Mouse (Mus musculus) kidney, adult 2 months (tissue): ENCODE results near the gene Cnot2. TPM values are rescaled to one million over a fixed set of nuclear protein-coding genes. Genes with fewer than 3 reads are reported as not detected.
A peak's percentile ranks its signal among the peaks of the same experiment; 100 is the strongest.

Experiments used
- DNase-seq: peaks from one replicate; pipeline ENCODE4 v3.0.0; 2021
- H3K27ac ChIP-seq: fragments of 200-500 bp; 2 replicates; pipeline ENCODE4 v1.5.1; 2012; ENCODE audit warnings: low read depth, low read length, control low read depth, inconsistent platforms; ENCODE audit not compliant: insufficient read depth
- H3K27me3 ChIP-seq: fragments of 200-500 bp; replicated peaks from 2 replicates; pipeline ENCODE4 v1.6.1; 2012; ENCODE audit warnings: mild to moderate bottlenecking, moderate library complexity, low read length, inconsistent platforms; ENCODE audit not compliant: control insufficient read depth, insufficient read depth
- H3K36me3 ChIP-seq: fragments of 200-500 bp; 2 replicates; pipeline ENCODE4 v1.6.1; 2012; ENCODE audit warnings: mild to moderate bottlenecking, moderate library complexity, low read length, inconsistent platforms; ENCODE audit not compliant: control insufficient read depth, insufficient read depth
- H3K4me1 ChIP-seq: fragments of 200-500 bp; 2 replicates; pipeline ENCODE4 v1.6.1; 2011; ENCODE audit warnings: low read length; ENCODE audit not compliant: control insufficient read depth, insufficient read depth
- H3K4me3 ChIP-seq: fragments of 200-500 bp; 2 replicates; pipeline ENCODE4 v1.5.1; 2011; ENCODE audit warnings: mild to moderate bottlenecking, low read depth, low read length, control low read depth; ENCODE audit not compliant: insufficient read depth
- CTCF ChIP-seq: fragments of 200-500 bp; conservative IDR thresholded peaks from 2 replicates; pipeline ENCODE4 v1.5.1; 2011; ENCODE audit warnings: low read depth, mild to moderate bottlenecking, control low read depth, low read length, moderate library complexity, mixed read lengths; ENCODE audit not compliant: insufficient read depth, insufficient read length
- POLR2A ChIP-seq: fragments of 200-500 bp; IDR thresholded peaks from one replicate; pipeline ENCODE4 v1.6.1; 2011; ENCODE audit warnings: low read depth, low read length, control low read depth
- WGBS: fragments of 180-500 bp; shearing (Covaris S2); methylation state at CpG from one replicate; pipeline ENCODE4 v1.1.7; 2018; 5-methylcytosine and 5-hydroxymethylcytosine counted together
- polyA plus RNA-seq: library from polyadenylated mRNA; depleted of rRNA; stranded (reverse); fragments of >200 nt; gene quantifications from 2 replicates; pipeline ENCODE4 v1.2.3, GENCODE M21; 2012

Gene Cnot2
- polyA plus RNA-seq, 1 experiment = 32.5 TPM

- Histone ChIP-seq H3K27me3 (no peaks in the 10 kb centered on the region), H3K4me3 (no peak overlapping the region), H3K4me1 (peaks cover 6% of the 10 kb centered on the region), H3K36me3 (no peaks in the 10 kb centered on the region), H3K27ac (no peak overlapping the region)
- DNase-seq = no peak
- WGBS = 70% methylated on average over 1 of the region's 1 CpGs
- TF ChIP-seq POLR2A (no peak), CTCF (no peak)
Measured at GRCm38 (mm10) chr10:116559171-116559570, 22.1 kb downstream of the Cnot2 start.

GRCm38 (mm10) chr10:116557166-116557565 lies 24.1 kb downstream of the Cnot2 start:
- Histone ChIP-seq H3K36me3 (no peaks in the 10 kb centered on the region), H3K27me3 (no peaks in the 10 kb centered on the region), H3K27ac (no peak overlapping the region), H3K4me3 (no peak overlapping the region), H3K4me1 (peaks cover 9% of the 10 kb centered on the region)
- WGBS = 93% methylated on average over 1 of the region's 1 CpGs
- TF ChIP-seq CTCF (no peak), POLR2A (no peak)
- no peak for DNase-seq

GRCm38 (mm10) chr10:116554434-116554833 lies 26.9 kb downstream of the Cnot2 start:
- H3K27me3 ChIP-seq = no peaks in the 10 kb centered on the region
- 65% methylated on average over 2 of the region's 2 CpGs for WGBS
- H3K27ac ChIP-seq = no peak overlapping the region
- no peak for TF ChIP-seq CTCF
- TF ChIP-seq POLR2A = no peak
- no peak overlapping the region for H3K4me3 ChIP-seq
- peaks cover 6% of the 10 kb centered on the region; the same call in 1 of the 2 replicates for H3K4me1 ChIP-seq
- no peaks in the 10 kb centered on the region for H3K36me3 ChIP-seq
- no peak for DNase-seq

- Histone ChIP-seq H3K4me3 (no peak overlapping the region), H3K27me3 (no peaks in the 10 kb centered on the region), H3K4me1 (peaks cover 11% of the 10 kb centered on the region; the same call in 1 of the 2 replicates), H3K36me3 (no peaks in the 10 kb centered on the region), H3K27ac (no peak overlapping the region)
- peak; percentile 22 for DNase-seq
- WGBS = 11% methylated on average over 4 of the region's 4 CpGs
- TF ChIP-seq CTCF (no peak), POLR2A (no peak)
Measured at GRCm38 (mm10) chr10:116547958-116548357, 33.4 kb downstream of the Cnot2 start.

- Histone ChIP-seq H3K27me3 (no peaks in the 10 kb centered on the region), H3K27ac (no peak overlapping the region), H3K36me3 (no peaks in the 10 kb centered on the region), H3K4me1 (peaks cover 8% of the 10 kb centered on the region; the same call in 1 of the 2 replicates), H3K4me3 (no peak overlapping the region)
- 84% methylated on average over 3 of the region's 3 CpGs for WGBS
- TF ChIP-seq CTCF (no peak), POLR2A (no peak)
- DNase-seq = no peak
Measured at GRCm38 (mm10) chr10:116546177-116546576, 35.1 kb downstream of the Cnot2 start.

- Histone ChIP-seq H3K4me3 (no peak overlapping the region), H3K27me3 (no peaks in the 10 kb centered on the region; the same call in 1 of the 2 replicates), H3K4me1 (peaks cover 5% of the 10 kb centered on the region; the same call in 1 of the 2 replicates), H3K36me3 (no peaks in the 10 kb centered on the region), H3K27ac (no peak overlapping the region)
- no peak for TF ChIP-seq POLR2A
- no peak for TF ChIP-seq CTCF
- no peak for DNase-seq
- WGBS = 90% methylated on average over 1 of the region's 1 CpGs
Measured at GRCm38 (mm10) chr10:116543061-116543460, 38.2 kb downstream of the Cnot2 start.

GRCm38 (mm10) chr10:116540750-116541149 lies 40.6 kb downstream of the Cnot2 start:
- Histone ChIP-seq H3K27ac (no peak overlapping the region), H3K27me3 (no peaks in the 10 kb centered on the region; the same call in 1 of the 2 replicates), H3K4me1 (peaks cover 2% of the 10 kb centered on the region; the same call in 1 of the 2 replicates), H3K4me3 (no peak overlapping the region), H3K36me3 (no peaks in the 10 kb centered on the region)
- 89% methylated on average over 5 of the region's 5 CpGs for WGBS
- no peak for TF ChIP-seq CTCF
- TF ChIP-seq POLR2A = no peak
- no peak for DNase-seq
